Mouse (Mus musculus): ENCODE measurements around the gene Speg. TPM values are rescaled to one million over a fixed set of nuclear protein-coding genes. Genes with fewer than 3 reads are reported as not detected.

Gene Speg
- polyA plus RNA-seq (2015; fragmentation: Nextera tagmentation; extraction: Ambion mirVana): 21.1 and 25.5 TPM in 2 replicates

GRCm38 (mm10) chr1:75374950-75375936, at the start of gene Speg:
Gene Speg (plus strand): TSS chr1:75375297.

GRCm38 (mm10) chr1:75360112-75361031, 14.7 kb upstream of the Speg start, which contains the start of gene Des:
Gene Des (plus strand): TSS chr1:75360329.

DNA sequence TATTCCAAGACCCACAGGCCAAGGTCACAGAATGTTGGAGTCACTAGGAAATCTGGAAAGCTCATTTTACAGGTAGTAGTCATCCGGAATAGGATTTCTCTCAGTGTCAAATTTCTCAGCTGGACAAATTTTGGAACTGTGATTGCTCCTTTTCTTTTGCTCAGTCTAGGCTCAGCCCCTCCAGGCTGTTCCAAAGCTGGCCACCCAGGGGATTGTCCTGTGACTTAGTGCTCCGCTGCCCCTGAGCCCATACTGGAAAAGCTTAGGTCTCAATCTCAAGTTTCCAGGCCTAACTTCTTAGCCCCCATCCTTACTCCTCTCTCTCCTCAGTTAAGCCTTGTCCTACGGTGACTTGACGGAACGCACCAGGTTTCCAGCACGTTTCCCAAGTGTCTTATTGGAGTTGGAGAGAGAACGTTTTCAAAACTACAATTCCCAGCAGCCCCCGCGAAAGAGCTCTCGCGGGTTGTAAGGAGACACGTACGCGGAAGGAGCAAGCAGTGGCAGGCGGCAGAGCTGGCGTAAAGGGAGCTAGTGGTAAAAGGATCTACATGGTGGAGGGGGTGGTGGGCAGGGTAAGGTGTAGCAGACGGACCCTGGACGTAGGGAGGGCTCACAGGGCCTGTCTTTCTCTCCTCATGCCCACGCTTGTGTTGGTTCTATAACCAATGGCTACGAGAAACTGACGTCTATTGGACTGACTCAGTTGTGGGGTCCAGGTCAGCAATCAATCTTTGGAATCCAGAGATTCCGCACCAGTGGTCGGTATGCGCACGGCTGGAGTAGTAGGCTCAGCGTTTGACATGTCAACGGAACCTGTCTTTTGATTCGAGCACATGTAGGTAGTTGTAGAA, 60.6 kb downstream of the Speg start, which contains the start of gene Gmppa:
Gmppa (plus strand) TSS at position 456 of the 854 bp plus-strand sequence.

DNA sequence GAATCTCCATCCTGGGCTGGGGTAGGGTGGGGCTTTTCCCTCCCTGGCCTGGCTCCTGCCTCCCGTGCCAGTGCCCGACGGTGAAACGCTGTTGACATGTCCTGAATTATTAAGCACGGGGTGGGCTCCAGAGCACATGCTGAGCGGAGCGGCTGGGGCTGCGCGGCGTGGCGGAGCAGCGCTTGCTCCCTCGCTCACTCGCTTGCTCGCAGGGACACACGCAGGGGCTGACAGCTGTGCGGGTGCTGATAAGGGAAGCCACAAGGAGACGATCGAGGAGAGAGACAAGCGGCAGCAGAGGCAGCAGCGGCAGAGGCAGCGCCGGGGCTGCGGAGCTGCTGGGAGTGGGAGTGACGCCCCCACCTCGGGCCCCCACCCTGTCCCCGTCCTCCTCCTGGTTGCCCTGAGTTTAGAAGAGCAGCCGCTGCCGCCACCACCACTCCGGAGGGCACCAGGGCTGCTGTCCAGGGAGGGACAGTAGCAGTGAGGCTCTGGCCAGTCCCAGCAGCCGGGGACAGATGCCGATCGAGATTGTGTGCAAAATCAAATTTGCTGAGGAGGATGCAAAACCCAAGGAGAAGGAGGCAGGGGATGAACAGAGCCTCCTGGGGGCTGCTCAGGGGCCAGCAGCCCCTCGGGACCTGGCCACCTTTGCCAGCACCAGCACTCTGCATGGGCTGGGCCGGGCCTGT, 75.4 kb downstream of the Speg start, which contains the start of gene Asic4:
Asic4 (plus strand) TSS at position 123 of the 692 bp plus-strand sequence.

GRCm38 (mm10) chr1:75478916-75479634, 104.0 kb downstream of the Speg start, which contains the start of the genes Chpf and Tmem198:
Gene Chpf (minus strand): TSS chr1:75479307.
Gene Tmem198 (plus strand): TSS chr1:75479532.

Other genes with a start within 250 kb of the Speg start
- gene Slc23a3, start 241.4 kb upstream of the Speg start, polyA plus RNA-seq (2015; fragmentation: Nextera tagmentation; extraction: Ambion mirVana): not detected in 2 replicates
- 32.1 and 35.5 TPM in 2 replicates for gene Cnppd1, start 232.6 kb upstream of the Speg start, polyA plus RNA-seq (2015; fragmentation: Nextera tagmentation; extraction: Ambion mirVana)
- gene Retreg2, start 232.5 kb upstream of the Speg start, polyA plus RNA-seq (2015; fragmentation: Nextera tagmentation; extraction: Ambion mirVana): 148 and 155 TPM in 2 replicates
- 37.1 and 39.3 TPM in 2 replicates for gene Zfand2b, start 206.7 kb upstream of the Speg start, polyA plus RNA-seq (2015; fragmentation: Nextera tagmentation; extraction: Ambion mirVana)
- gene Abcb6, start 194.9 kb upstream of the Speg start, polyA plus RNA-seq (2015; fragmentation: Nextera tagmentation; extraction: Ambion mirVana): 44.3 and 44.7 TPM in 2 replicates
- gene Ankzf1, start 183.1 kb upstream of the Speg start, polyA plus RNA-seq (2015; fragmentation: Nextera tagmentation; extraction: Ambion mirVana): 19.4 and 20.2 TPM in 2 replicates
- gene Atg9a, start 183.1 kb upstream of the Speg start, polyA plus RNA-seq (2015; fragmentation: Nextera tagmentation; extraction: Ambion mirVana): 66.7 and 73.9 TPM in 2 replicates
- 11.7 and 17.5 TPM in 2 replicates for gene Glb1l, start 164.5 kb upstream of the Speg start, polyA plus RNA-seq (2015; fragmentation: Nextera tagmentation; extraction: Ambion mirVana)
- 118 and 119 TPM in 2 replicates for gene Stk16, start 164.5 kb upstream of the Speg start, polyA plus RNA-seq (2015; fragmentation: Nextera tagmentation; extraction: Ambion mirVana)
- gene Tuba4a, start 155.4 kb upstream of the Speg start, polyA plus RNA-seq (2015; fragmentation: Nextera tagmentation; extraction: Ambion mirVana): 200 and 210 TPM in 2 replicates
- 0.34 and 0.51 TPM in 2 replicates for gene A630095N17Rik, start 143.2 kb upstream of the Speg start, polyA plus RNA-seq (2015; fragmentation: Nextera tagmentation; extraction: Ambion mirVana)
- gene Dnajb2, start 138.9 kb upstream of the Speg start, polyA plus RNA-seq (2015; fragmentation: Nextera tagmentation; extraction: Ambion mirVana): 72.4 and 86.4 TPM in 2 replicates
- gene Ptprn, start 110.8 kb upstream of the Speg start, polyA plus RNA-seq (2015; fragmentation: Nextera tagmentation; extraction: Ambion mirVana): 51.2 and 57.2 TPM in 2 replicates
- gene Resp18, start 96.9 kb upstream of the Speg start, polyA plus RNA-seq (2015; fragmentation: Nextera tagmentation; extraction: Ambion mirVana): 505 and 560 TPM in 2 replicates
- 125 and 134 TPM in 2 replicates for gene Dnpep, start 57.3 kb upstream of the Speg start, polyA plus RNA-seq (2015; fragmentation: Nextera tagmentation; extraction: Ambion mirVana)
- gene Des, start 15.0 kb upstream of the Speg start, polyA plus RNA-seq (2015; fragmentation: Nextera tagmentation; extraction: Ambion mirVana): 2.2 and 2.5 TPM in 2 replicates
- gene Gmppa, start 60.6 kb downstream of the Speg start, polyA plus RNA-seq (2015; fragmentation: Nextera tagmentation; extraction: Ambion mirVana): 60.4 and 69.0 TPM in 2 replicates
- 29.7 and 33.4 TPM in 2 replicates for gene Asic4, start 75.1 kb downstream of the Speg start, polyA plus RNA-seq (2015; fragmentation: Nextera tagmentation; extraction: Ambion mirVana)
- gene Chpf, start 104.0 kb downstream of the Speg start, polyA plus RNA-seq (2015; fragmentation: Nextera tagmentation; extraction: Ambion mirVana): 69.9 and 71.1 TPM in 2 replicates
- 35.9 and 43.4 TPM in 2 replicates for gene Tmem198, start 104.2 kb downstream of the Speg start, polyA plus RNA-seq (2015; fragmentation: Nextera tagmentation; extraction: Ambion mirVana)
- gene Obsl1, start 131.2 kb downstream of the Speg start, polyA plus RNA-seq (2015; fragmentation: Nextera tagmentation; extraction: Ambion mirVana): 29.1 and 29.9 TPM in 2 replicates
- gene Inha, start 131.8 kb downstream of the Speg start, polyA plus RNA-seq (2015; fragmentation: Nextera tagmentation; extraction: Ambion mirVana): 19.8 and 26.3 TPM in 2 replicates
- gene Stk11ip, start 146.2 kb downstream of the Speg start, polyA plus RNA-seq (2015; fragmentation: Nextera tagmentation; extraction: Ambion mirVana): 11.9 and 15.3 TPM in 2 replicates
- gene Slc4a3, start 171.0 kb downstream of the Speg start, polyA plus RNA-seq (2015; fragmentation: Nextera tagmentation; extraction: Ambion mirVana): 98.7 and 109 TPM in 2 replicates

All from neural tube, postnatal 0 days (tissue).